Mouse (Mus musculus) spleen, postnatal 36 days (tissue): ENCODE results near the gene Fbxo31.
"Not testable (repeated sequence)": the region's sequence is repeated elsewhere in the genome, so short reads cannot be mapped to it uniquely, and the experiment has no call there.

Experiments
- DNase-seq, 2 experiments: peaks; one replicate each; pipeline ENCODE4 v3.0.0; 2022; ENCODE audit warnings: low spot score in 2 of 2, mixed read lengths in 1 of 2

Gene Fbxo31

DNA sequence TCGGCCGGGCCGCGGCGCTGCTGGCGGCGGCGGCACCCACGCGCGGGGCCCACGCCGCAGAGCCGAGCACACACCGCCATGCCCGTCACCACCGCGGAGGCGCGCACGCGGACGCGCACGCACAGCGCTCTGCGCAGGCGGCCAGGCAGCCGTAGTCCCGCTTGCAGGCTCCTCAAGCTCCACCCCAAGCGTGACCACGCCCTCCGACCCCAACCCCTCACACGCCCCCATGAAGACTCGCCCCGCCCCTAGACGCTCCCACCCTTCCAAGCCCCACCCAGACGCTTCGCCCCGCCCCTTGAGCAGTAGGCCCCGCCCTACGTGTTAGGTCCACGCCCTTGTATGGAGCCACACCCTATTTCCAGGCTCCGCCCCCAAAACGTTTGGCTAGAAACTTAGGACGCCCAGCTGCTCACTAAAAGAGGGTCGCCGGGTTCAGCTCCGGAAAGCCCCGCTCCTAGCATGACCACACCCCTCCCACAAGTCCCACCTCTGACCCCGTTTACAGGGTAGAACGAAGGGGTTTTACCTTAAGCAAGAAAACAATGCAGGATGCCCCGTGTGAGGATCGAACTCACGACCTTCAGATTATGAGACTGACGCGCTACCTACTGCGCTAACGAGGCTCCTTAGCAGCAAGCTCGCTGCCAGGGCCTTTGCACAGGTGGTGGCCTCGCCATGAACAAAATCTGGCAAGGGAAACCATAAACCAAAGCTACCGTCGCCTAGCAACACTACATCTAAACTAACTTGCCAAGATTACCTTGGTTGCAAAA is at the start of gene Fbxo31:
TSS of gene Fbxo31 (minus strand) at position 131 of the 776 bp plus-strand sequence.
- peak; percentile 92 for DNase-seq

GRCm38 (mm10) chr8:121623043-121623442 is 44.4 kb upstream of the Fbxo31 start:
- DNase-seq: no peak

- no peak for DNase-seq
Observed at GRCm38 (mm10) chr8:121621879-121622278, 43.3 kb upstream of the Fbxo31 start.

- DNase-seq: no peak
Observed at GRCm38 (mm10) chr8:121620801-121621516, 42.4 kb upstream of the Fbxo31 start.

GRCm38 (mm10) chr8:121619401-121619995 is 40.9 kb upstream of the Fbxo31 start:
- peak; percentile 10 to 25 for DNase-seq

- DNase-seq: no peak
Observed at GRCm38 (mm10) chr8:121613419-121613818, 34.8 kb upstream of the Fbxo31 start.

DNA sequence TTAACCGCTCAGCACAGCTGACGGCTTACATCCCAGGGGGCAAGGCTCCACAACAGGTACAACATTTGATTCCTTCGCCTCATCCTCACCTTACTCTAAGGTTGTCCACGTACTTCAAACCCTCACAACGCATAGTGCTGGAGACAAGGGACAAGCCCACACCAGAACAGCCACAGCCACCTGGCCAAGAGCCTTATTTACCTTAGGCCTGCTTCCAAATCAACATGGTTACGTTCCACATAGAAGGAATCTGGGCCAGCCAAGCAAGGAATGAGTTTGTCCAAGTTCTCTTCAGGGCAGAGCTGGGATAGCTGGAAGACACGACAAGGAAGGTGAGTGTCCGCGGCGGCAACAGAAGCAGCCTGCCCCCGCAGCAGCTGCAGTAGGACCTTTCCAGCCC is 31.3 kb upstream of the Fbxo31 start:
- no peak for DNase-seq

- DNase-seq: no peak
Observed at GRCm38 (mm10) chr8:121609251-121609650, 30.6 kb upstream of the Fbxo31 start.

- no peak for DNase-seq
Observed at GRCm38 (mm10) chr8:121607661-121608060, 29.1 kb upstream of the Fbxo31 start.

DNA sequence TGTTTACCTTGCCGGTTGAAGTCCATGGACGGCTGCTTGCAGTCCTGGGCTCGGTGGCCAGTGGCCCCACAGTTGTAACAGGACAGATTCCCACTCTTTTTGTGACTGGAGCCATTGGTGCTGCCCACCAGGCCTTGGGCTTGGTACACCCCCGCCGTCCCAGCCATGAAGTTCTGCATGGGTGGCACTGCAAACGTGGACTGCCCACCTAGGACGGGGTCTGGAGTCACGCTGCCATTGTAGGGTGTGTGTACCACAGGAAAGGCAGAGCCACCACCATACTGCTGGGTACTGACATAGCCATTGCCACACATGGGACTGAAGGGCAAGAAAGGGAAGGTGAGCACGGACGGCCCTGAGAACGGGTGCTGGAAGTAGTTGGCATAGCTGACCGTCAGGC is 25.2 kb upstream of the Fbxo31 start:
- no peak for DNase-seq

- DNase-seq: peak in 1 of 2 experiments; percentile 34
Observed at GRCm38 (mm10) chr8:121602860-121603259, 24.3 kb upstream of the Fbxo31 start.

DNA sequence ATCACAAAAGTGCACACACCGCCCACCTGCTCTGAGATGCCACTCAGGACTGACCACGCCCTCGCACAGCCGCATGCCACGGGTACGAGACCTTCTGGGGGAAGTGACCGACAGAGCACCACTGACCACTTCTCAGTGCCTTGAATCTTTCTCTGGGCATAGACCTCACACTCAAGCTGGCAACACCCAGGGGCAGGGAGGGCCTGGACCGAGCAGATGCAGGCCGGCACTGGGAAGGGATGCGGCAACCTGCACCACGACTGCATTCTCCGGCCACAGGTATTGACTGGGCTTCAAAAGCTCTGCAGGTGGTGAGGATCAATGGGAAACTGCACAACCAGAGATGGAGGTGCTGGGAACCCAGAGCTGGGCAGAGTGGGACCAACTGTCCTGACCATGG is 23.8 kb upstream of the Fbxo31 start:
- no peak for DNase-seq

DNA sequence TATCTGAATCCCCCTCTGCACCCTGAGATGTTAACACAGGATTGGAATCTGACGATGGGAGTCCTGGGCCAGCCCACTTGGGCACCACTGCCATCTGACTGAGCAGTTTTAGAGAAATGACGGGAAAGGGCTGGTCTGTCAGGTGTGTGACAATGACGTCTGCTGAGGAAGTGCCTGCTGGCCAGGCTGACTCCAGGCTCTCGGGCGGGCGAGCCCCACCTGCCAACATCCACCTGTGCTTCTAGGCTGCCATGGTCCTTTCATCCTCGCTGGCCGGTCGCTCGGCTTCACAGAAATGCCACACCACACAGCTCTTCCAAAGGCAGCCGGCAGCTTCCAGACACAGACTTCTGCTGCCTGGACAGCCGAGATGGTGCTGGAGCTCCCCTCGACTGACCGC is 21.2 kb upstream of the Fbxo31 start:
- no peak for DNase-seq

DNA sequence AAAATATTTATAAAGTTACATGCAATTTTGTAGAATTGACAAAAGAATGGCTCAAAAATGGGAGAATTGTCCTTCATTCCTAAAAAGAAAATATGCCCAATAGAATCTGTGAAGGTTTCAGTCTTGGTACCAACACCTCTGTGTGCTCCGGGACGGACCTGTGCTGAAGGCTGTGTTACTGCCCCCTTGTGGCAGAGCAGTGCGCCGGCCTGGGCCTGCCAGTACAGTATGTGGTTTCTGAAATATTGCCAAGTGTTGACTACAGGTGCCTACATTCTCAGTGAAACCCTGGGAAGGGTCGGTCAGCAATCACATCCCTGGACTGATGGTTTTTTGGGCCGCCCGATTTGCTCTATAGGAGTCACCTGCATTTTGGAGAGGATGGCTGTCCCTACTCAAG is 20.3 kb upstream of the Fbxo31 start:
- peak; percentile 63 to 66 for DNase-seq

- DNase-seq: no peak
Observed at GRCm38 (mm10) chr8:121598190-121598589, 19.6 kb upstream of the Fbxo31 start.

- DNase-seq: not testable (repeated sequence)
Observed at GRCm38 (mm10) chr8:121597492-121597891, 18.9 kb upstream of the Fbxo31 start.

DNA sequence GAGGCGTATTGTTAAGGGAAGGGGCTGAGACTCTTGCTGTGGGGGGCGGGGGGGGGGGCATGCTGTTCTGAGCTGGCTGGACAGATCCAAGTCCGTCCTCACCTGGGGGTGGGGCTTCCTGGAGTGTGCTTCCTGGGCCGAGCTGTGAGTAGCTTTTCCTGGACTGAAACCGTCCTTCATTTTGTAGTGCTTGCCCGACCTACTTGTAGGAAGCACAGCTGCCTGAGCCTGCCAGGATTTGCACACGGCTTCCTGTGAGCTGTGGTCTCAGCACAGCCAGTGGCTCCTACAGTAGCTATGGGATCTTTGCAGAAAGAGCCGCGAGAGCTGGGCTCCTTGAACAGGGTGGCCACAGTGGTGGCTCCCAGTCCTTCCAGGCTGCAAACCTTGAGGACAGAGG is 15.4 kb upstream of the Fbxo31 start:
- DNase-seq: no peak

GRCm38 (mm10) chr8:121593293-121593692 is 14.7 kb upstream of the Fbxo31 start:
- no peak for DNase-seq

GRCm38 (mm10) chr8:121591178-121592066 is 12.8 kb upstream of the Fbxo31 start:
- DNase-seq: peak; percentile 41 to 58

GRCm38 (mm10) chr8:121590203-121591177 is 11.9 kb upstream of the Fbxo31 start, which contains the start of gene Map1lc3b:
Gene Map1lc3b (plus strand): TSS chr8:121590361.
- peak; percentile 94 for DNase-seq
